Mouse (Mus musculus) ES-Bruce4 (cell line): ENCODE results near the gene Dhx58. TPM values are rescaled to one million over a fixed set of nuclear protein-coding genes. Genes with fewer than 3 reads are reported as not detected.

Experiments used
- H3K27ac ChIP-seq: 2 replicates; pipeline ENCODE4 v1.5.1; 2012; ENCODE audit warnings: low read length, inconsistent platforms; ENCODE audit not compliant: insufficient read depth
- H3K27me3 ChIP-seq: 2 replicates; pipeline ENCODE4 v1.6.1; 2012; ENCODE audit warnings: mild to moderate bottlenecking, low read length, inconsistent platforms; ENCODE audit not compliant: control insufficient read depth, poor library complexity, insufficient read depth, severe bottlenecking
- H3K36me3 ChIP-seq: 2 replicates; pipeline ENCODE4 v1.6.1; 2012; ENCODE audit warnings: inconsistent platforms, mild to moderate bottlenecking, low read length, moderate library complexity; ENCODE audit not compliant: control insufficient read depth, poor library complexity, insufficient read depth, severe bottlenecking
- H3K4me1 ChIP-seq: one replicate; pipeline ENCODE4 v1.8.1; 2011; ENCODE audit warnings: low read length; ENCODE audit not compliant: control insufficient read depth, insufficient read depth
- H3K4me3 ChIP-seq: 2 replicates; pipeline ENCODE4 v1.5.1; 2011; ENCODE audit warnings: low read depth, mild to moderate bottlenecking, low read length
- H3K9ac ChIP-seq: 2 replicates; pipeline ENCODE4 v1.6.1; 2012; ENCODE audit warnings: low read depth, mild to moderate bottlenecking, inconsistent platforms; ENCODE audit not compliant: poor library complexity, severe bottlenecking
- H3K9me3 ChIP-seq: replicated peaks from 2 replicates; pipeline ENCODE4 v1.6.1; 2012; ENCODE audit warnings: mild to moderate bottlenecking, low read length, inconsistent platforms; ENCODE audit not compliant: control insufficient read depth, poor library complexity, insufficient read depth, severe bottlenecking
- CTCF ChIP-seq: IDR thresholded peaks from one replicate; pipeline ENCODE4 v1.8.1; 2011; ENCODE audit warnings: low read depth, low read length
- EP300 ChIP-seq: IDR thresholded peaks from 2 replicates; pipeline ENCODE4 v1.6.1; 2011; ENCODE audit warnings: low read depth, low read length; ENCODE audit not compliant: insufficient read depth
- POLR2A ChIP-seq: IDR thresholded peaks from one replicate; pipeline ENCODE4 v1.8.1; 2011; ENCODE audit warnings: low read length; ENCODE audit not compliant: insufficient read depth
- polyA plus RNA-seq: library from polyadenylated mRNA; stranded (reverse); fragments of >200 nt; gene quantifications from 2 replicates; pipeline ENCODE4 v1.2.4, GENCODE M21; 2011; ENCODE audit warnings: low read depth; ENCODE audit not compliant: missing spikeins, insufficient read depth, insufficient read length

Gene Dhx58
- polyA plus RNA-seq, 1 experiment, result 1.8 TPM

- 0 out of 2 replicates have a peak overlapping the region, but pooled peaks have one; percentile 1 for H3K27ac ChIP-seq
- H3K27me3 ChIP-seq, result no peaks in the 10 kb centered on the region
- peak overlapping the region; percentile 36 for H3K9ac ChIP-seq
- peak overlapping the region; percentile 15; the same call in 1 of the 2 replicates for H3K4me3 ChIP-seq
- peaks cover 2% of the 10 kb centered on the region for H3K36me3 ChIP-seq
- H3K4me1 ChIP-seq, result no peaks in the 10 kb centered on the region
- no peaks in the 10 kb centered on the region for H3K9me3 ChIP-seq
- TF ChIP-seq EP300 (no peak), CTCF (no peak)
These were observed 32.1 kb upstream of the Dhx58 start for GRCm38 (mm10) chr11:100735954-100736745.

- H3K27ac ChIP-seq, result no peak overlapping the region
- H3K36me3 ChIP-seq, result peaks cover 2% of the 10 kb centered on the region
- H3K9me3 ChIP-seq, result no peaks in the 10 kb centered on the region
- no peaks in the 10 kb centered on the region for H3K27me3 ChIP-seq
- no peak overlapping the region for H3K4me3 ChIP-seq
- H3K9ac ChIP-seq, result 0 out of 2 replicates have a peak overlapping the region, but pooled peaks have one; percentile 36
- TF ChIP-seq POLR2A (no peak), CTCF (no peak), EP300 (no peak)
- H3K4me1 ChIP-seq, result no peaks in the 10 kb centered on the region
These were observed 31.2 kb upstream of the Dhx58 start for GRCm38 (mm10) chr11:100735134-100735865.

GRCm38 (mm10) chr11:100730477-100731205, 26.6 kb upstream of the Dhx58 start:
- Histone ChIP-seq H3K9me3 (no peaks in the 10 kb centered on the region), H3K36me3 (peaks cover 4% of the 10 kb centered on the region), H3K27me3 (no peaks in the 10 kb centered on the region), H3K4me3 (no peak overlapping the region), H3K4me1 (no peaks in the 10 kb centered on the region), H3K27ac (no peak overlapping the region), H3K9ac (no peak overlapping the region)
- no peak for TF ChIP-seq POLR2A
- TF ChIP-seq EP300, result no peak
- no peak for TF ChIP-seq CTCF

GRCm38 (mm10) chr11:100729976-100730375, 25.9 kb upstream of the Dhx58 start:
- H3K27ac ChIP-seq, result no peak overlapping the region
- no peaks in the 10 kb centered on the region for H3K9me3 ChIP-seq
- no peaks in the 10 kb centered on the region for H3K27me3 ChIP-seq
- no peak for TF ChIP-seq EP300
- no peak for TF ChIP-seq CTCF
- TF ChIP-seq POLR2A, result no peak
- H3K36me3 ChIP-seq, result peaks cover 4% of the 10 kb centered on the region; the same call in 1 of the 2 replicates
- H3K4me1 ChIP-seq, result peaks cover 3% of the 10 kb centered on the region
- H3K4me3 ChIP-seq, result no peak overlapping the region
- H3K9ac ChIP-seq, result no peak overlapping the region

- Histone ChIP-seq H3K27me3 (no peaks in the 10 kb centered on the region), H3K27ac (no peak overlapping the region), H3K9ac (no peak overlapping the region), H3K4me3 (no peak overlapping the region), H3K36me3 (peaks cover 4% of the 10 kb centered on the region; the same call in 1 of the 2 replicates), H3K4me1 (peaks cover 3% of the 10 kb centered on the region), H3K9me3 (no peaks in the 10 kb centered on the region)
- TF ChIP-seq EP300 (no peak), POLR2A (no peak), CTCF (no peak)
These were observed 24.5 kb upstream of the Dhx58 start for GRCm38 (mm10) chr11:100728601-100729000.
